Mouse (Mus musculus): ENCODE measurements at regions not wholly inside any gene's neighbourhood (a gene's known extent, or its start where the extent isn't known, plus 50 kb on each side); places are given as distances from the start of the nearest gene placed in this dataset.
"Not testable (repeated sequence)": the region's sequence is repeated elsewhere in the genome, so short reads cannot be mapped to it uniquely, and the experiment has no call there.

DNA sequence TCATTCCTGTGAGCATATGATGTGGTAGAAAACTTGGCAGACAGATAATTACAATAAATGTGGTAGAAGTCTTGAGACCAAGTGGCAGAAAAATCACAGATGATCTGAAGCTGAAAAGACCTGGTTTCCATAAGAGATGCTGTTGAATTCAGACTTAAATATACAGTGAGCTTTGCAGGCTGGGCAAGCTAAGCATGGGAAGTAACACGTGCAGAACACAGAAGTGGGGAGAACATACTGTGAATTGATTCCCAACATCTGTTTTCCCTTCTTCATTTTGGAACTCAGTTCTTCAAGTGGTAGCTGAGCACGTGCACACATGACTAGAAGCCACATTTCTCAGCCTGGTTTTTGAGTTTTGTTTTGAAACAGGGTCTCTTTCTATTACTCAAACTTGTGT, 157.8 kb downstream of the Mterf1b start:
- DNase-seq (ENCODE audit: low read depth, low spot score): no peak

- DNase-seq (ENCODE audit: low read depth, low spot score): no peak
Observed at GRCm38 (mm10) chr5:4355609-4356224, 163.6 kb downstream of the Mterf1b start.

DNA sequence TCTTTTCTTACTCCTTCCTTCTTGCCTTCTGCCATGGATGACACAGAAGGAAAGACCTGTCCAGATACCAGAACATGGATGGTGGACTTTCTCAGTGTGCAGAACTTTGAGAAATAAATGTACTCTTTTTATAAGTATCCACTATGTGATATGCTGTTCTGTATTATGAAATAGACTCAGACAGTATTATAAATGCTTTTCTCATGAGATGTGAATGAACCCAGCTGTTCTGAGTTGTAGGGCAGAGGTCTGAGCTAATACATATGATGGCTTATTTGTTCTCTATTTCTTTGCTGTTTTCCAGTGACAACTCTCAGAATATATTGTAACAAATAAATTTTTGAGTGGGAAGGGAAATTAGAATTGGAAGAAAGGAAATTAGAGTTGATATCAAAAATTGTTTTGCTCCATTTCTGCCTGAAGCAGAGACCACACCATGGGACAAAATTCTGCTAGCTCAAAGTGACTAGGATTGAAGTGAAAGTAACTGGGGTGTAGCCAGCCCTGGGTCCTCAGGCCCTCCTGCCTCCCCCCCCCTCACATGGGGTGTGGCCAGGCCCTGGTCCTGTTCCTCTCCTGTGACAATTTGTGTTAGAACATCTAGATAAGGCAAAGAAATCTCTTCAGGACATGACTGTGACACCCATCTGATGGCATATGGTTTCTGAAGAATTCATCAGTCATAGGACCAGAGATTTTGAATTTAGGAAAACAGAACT, 164.5 kb downstream of the Mterf1b start:
- not testable (repeated sequence) for DNase-seq (ENCODE audit: low read depth, low spot score)

GRCm38 (mm10) chr5:4361547-4361946, 169.4 kb downstream of the Mterf1b start:
- not testable (repeated sequence) for DNase-seq (ENCODE audit: low read depth, low spot score)

GRCm38 (mm10) chr5:4384719-4385118, 192.6 kb downstream of the Mterf1b start:
- DNase-seq (ENCODE audit: low read depth, low spot score): peak; percentile 44

- no peak for DNase-seq (ENCODE audit: low read depth, low spot score)
Observed at GRCm38 (mm10) chr5:4391083-4391482, 198.9 kb downstream of the Mterf1b start.

DNA sequence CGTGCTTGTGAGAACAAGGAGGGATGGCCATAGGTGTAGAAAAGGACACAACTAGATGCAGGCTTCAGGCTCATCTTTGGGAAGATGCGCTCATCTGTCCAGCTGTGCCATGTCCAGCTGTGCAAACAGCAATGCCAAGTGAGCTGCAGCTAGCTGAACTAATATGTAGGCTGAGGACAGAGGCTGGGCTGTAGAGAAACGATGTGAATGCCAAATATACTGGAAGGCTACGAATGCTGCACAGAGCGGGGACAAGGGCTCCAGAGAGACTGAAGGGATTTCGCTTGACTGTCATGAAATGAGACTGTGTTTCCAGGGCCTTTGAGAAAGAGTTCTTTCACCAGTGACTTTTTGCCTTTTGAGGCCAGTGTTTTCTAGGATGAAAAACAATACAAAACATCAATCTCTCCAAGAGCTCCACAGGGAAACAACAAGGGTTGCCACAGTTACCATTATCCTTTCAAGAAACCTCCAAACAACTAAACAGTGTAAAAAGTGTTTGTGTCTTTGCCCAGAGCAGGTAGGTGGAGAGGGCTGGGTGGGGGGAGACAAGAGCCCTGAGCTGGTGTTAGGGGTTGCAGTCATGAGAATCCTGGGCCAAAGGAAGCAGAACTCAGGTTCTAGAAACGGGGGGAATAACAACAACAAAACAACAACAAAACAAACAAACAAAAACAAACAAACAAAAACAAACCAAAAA, 202.3 kb downstream of the Mterf1b start:
- DNase-seq (ENCODE audit: low read depth, low spot score): not testable (repeated sequence)

- no peak for DNase-seq (ENCODE audit: low read depth, low spot score)
Observed at GRCm38 (mm10) chr5:4398087-4398486, 205.9 kb downstream of the Mterf1b start.

DNA sequence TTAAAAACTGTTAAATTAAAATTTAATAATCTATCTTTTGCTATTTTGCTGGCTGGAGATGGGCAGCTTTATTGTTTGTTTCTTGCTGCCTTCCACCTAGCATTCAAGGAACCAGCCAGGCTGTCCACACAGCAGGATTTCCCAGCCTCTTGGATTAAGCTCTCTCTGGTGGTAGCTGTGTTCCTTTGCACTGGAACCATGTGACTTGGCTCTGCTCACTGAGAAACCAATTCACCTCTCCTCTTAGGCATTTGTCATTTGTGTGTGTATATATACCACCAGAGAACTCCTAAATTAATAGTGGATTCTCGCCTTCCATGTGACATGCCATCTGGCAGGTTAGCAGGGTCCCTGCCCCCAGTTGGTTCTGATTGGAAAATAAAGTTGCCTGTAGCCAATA, 225.6 kb downstream of the Mterf1b start:
- DNase-seq (ENCODE audit: low read depth, low spot score): no peak

Data from forelimb bud, embryonic 11.5 days (tissue).